Mouse (Mus musculus) brain, embryonic 14.5 days (tissue): ENCODE results near the gene Ect2l.

Experiments
- CTCF ChIP-seq: fragments of 200-500 bp; IDR thresholded peaks from 2 replicates; pipeline ENCODE4 v1.5.1; 2012; ENCODE audit warnings: inconsistent platforms, mild to moderate bottlenecking, moderate library complexity, borderline replicate concordance; ENCODE audit not compliant: insufficient read depth, insufficient read length; ENCODE audit errors: extremely low read depth
- POLR2A ChIP-seq: fragments of 200-500 bp; IDR thresholded peaks from 2 replicates; pipeline ENCODE4 v1.6.1; 2012; ENCODE audit warnings: mild to moderate bottlenecking, inconsistent platforms, borderline replicate concordance; ENCODE audit not compliant: poor library complexity, insufficient read depth, insufficient read length, severe bottlenecking; ENCODE audit errors: extremely low read depth

GRCm38 (mm10) chr10:18113473-18114093, 97.1 kb downstream of the Ect2l start:
- no peak for TF ChIP-seq POLR2A
- TF ChIP-seq CTCF = no peak
